Mouse (Mus musculus) neural tube, embryonic 11.5 days (tissue): Measurements from ENCODE around the gene Ube2cbp. TPM values are rescaled to one million over a fixed set of nuclear protein-coding genes. Genes with fewer than 3 reads are reported as not detected.

Source experiments
- ATAC-seq: fragments of 200-750 bp; cut with Nextera tagmentation; 2 replicates; pipeline ENCODE4 v1.8.0; 2017; ENCODE audit warnings: moderate number of reproducible peaks, mild to moderate bottlenecking, moderate TSS enrichment, moderate library complexity; ENCODE audit not compliant: insufficient read depth, low FRiP score, low TSS enrichment
- DNase-seq: peaks from one replicate; pipeline ENCODE4 v3.0.0-alpha.2; 2015; ENCODE audit warnings: low spot score
- H3K27ac ChIP-seq: fragments of 300-500 bp; sonication (generic); 2 replicates; pipeline ENCODE4 v1.5.1; 2014; ENCODE audit warnings: low read depth, mild to moderate bottlenecking, low read length
- H3K27me3 ChIP-seq: fragments of 300-500 bp; sonication (generic); 2 replicates; pipeline ENCODE4 v1.6.1; 2014; ENCODE audit warnings: mild to moderate bottlenecking, low read length, mixed read lengths; ENCODE audit not compliant: control insufficient read depth, insufficient read depth
- H3K36me3 ChIP-seq: fragments of 300-500 bp; sonication (generic); 2 replicates; pipeline ENCODE4 v1.6.1; 2014; ENCODE audit warnings: mild to moderate bottlenecking, low read length, moderate library complexity, mixed read lengths; ENCODE audit not compliant: control insufficient read depth, insufficient read depth
- H3K4me1 ChIP-seq: fragments of 300-500 bp; sonication (generic); 2 replicates; pipeline ENCODE4 v1.6.1; 2014; ENCODE audit warnings: low read length, mixed read lengths; ENCODE audit not compliant: control insufficient read depth, insufficient read depth
- H3K4me2 ChIP-seq: fragments of 300-500 bp; sonication (generic); 2 replicates; pipeline ENCODE4 v1.6.1; 2014; ENCODE audit warnings: low read depth, mild to moderate bottlenecking, moderate library complexity
- H3K4me3 ChIP-seq: fragments of 300-500 bp; sonication (generic); 2 replicates; pipeline ENCODE4 v1.5.1; 2014; ENCODE audit warnings: low read depth, low read length
- H3K9ac ChIP-seq: fragments of 300-500 bp; sonication (generic); 2 replicates; pipeline ENCODE4 v1.6.1; 2014; ENCODE audit warnings: mild to moderate bottlenecking, low read length
- H3K9me3 ChIP-seq: fragments of 300-500 bp; sonication (generic); 2 replicates; pipeline ENCODE4 v1.6.1; 2016; ENCODE audit warnings: low read length; ENCODE audit not compliant: control insufficient read depth
- WGBS: fragments of 180-500 bp; shearing (Covaris S2); extraction: QIAGEN DNeasy Blood & Tissue Kit; methylation state at CpG from one replicate; pipeline ENCODE4 v1.1.7; 2014; 5-methylcytosine and 5-hydroxymethylcytosine counted together
- polyA plus RNA-seq: library from polyadenylated mRNA; unstranded; fragments of >200 nt; fragmentation: Nextera tagmentation; extraction: Ambion mirVana; gene quantifications from 2 replicates; pipeline ENCODE4 v1.2.1, GENCODE M21; 2014

Gene Ube2cbp
- polyA plus RNA-seq, 1 experiment from 2014 or later: 8.3 TPM

- no peak for DNase-seq
- Histone ChIP-seq H3K4me1 (no peaks in the 10 kb centered on the region), H3K36me3 (no peaks in the 10 kb centered on the region), H3K9ac (no peak overlapping the region), H3K27me3 (no peaks in the 10 kb centered on the region), H3K27ac (no peak overlapping the region), H3K4me2 (no peak overlapping the region), H3K9me3 (no peaks in the 10 kb centered on the region), H3K4me3 (no peak overlapping the region)
- 89% methylated on average over 5 of the region's 5 CpGs for WGBS
- no peak for ATAC-seq
Measured at GRCm38 (mm10) chr9:86478414-86479093, 13.8 kb upstream of the Ube2cbp start.

GRCm38 (mm10) chr9:86476763-86477162, 12.0 kb upstream of the Ube2cbp start:
- Histone ChIP-seq H3K27ac (no peak overlapping the region), H3K4me3 (no peak overlapping the region), H3K36me3 (no peaks in the 10 kb centered on the region), H3K4me2 (no peak overlapping the region), H3K4me1 (no peaks in the 10 kb centered on the region), H3K9ac (no peak overlapping the region), H3K9me3 (no peaks in the 10 kb centered on the region), H3K27me3 (no peaks in the 10 kb centered on the region)
- DNase-seq: no peak
- ATAC-seq: no peak
- WGBS: 84% methylated on average over 5 of the region's 5 CpGs

- Histone ChIP-seq H3K9me3 (no peaks in the 10 kb centered on the region), H3K27ac (no peak overlapping the region), H3K27me3 (no peaks in the 10 kb centered on the region), H3K4me3 (no peak overlapping the region), H3K4me1 (no peaks in the 10 kb centered on the region), H3K4me2 (no peak overlapping the region), H3K9ac (no peak overlapping the region), H3K36me3 (no peaks in the 10 kb centered on the region)
- no peak for ATAC-seq
- DNase-seq: no peak
- WGBS: 83% methylated on average over 4 of the region's 4 CpGs
Measured at GRCm38 (mm10) chr9:86475956-86476355, 11.2 kb upstream of the Ube2cbp start.

GRCm38 (mm10) chr9:86466990-86467870, 2.5 kb upstream of the Ube2cbp start, which contains the start of gene Dop1a:
Gene Dop1a, plus strand, starts transcription at chr9:86467154.
- H3K4me3 ChIP-seq: peak within 1 kb of the TSS; percentile 81
- peak within 1 kb of the TSS; percentile 82 for H3K9ac ChIP-seq
- no peaks in the 10 kb centered on the region for H3K9me3 ChIP-seq
- no peak within 1 kb of the TSS for H3K27ac ChIP-seq
- peak within 1 kb of the TSS; percentile 89 for H3K4me2 ChIP-seq
- ATAC-seq (peak; percentile 90), DNase-seq (peak; percentile 95)
- H3K36me3 ChIP-seq: no peaks in the 10 kb centered on the region
- under 1% methylated on average over 92 of the region's 93 CpGs for WGBS
- H3K27me3 ChIP-seq: no peaks in the 10 kb centered on the region
- no peaks in the 10 kb centered on the region for H3K4me1 ChIP-seq

DNA sequence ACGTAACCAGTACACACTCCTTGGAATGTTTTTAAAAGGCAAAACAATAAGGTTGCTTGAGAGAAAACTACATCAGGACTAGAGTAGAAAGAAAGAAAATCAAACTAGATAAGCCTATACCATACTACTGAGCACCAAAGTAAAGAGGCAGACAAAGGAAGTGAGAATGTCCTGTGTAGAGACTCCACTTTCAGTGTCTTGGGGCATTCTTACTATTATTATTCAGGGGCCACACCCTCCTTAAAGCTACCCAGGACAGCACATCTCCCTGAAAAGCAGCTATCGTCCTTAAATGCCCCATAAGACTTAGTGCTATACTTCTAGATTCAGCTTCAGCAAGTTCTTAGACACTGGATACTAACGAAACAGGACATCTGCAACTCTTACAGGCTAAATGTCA, 11.1 kb downstream of the Ube2cbp start:
- Histone ChIP-seq H3K36me3 (no peaks in the 10 kb centered on the region), H3K4me1 (peaks cover 4% of the 10 kb centered on the region; the same call in 1 of the 2 replicates), H3K27ac (no peak overlapping the region), H3K27me3 (no peaks in the 10 kb centered on the region; the same call in 1 of the 2 replicates), H3K4me3 (no peak overlapping the region), H3K4me2 (no peak overlapping the region), H3K9me3 (no peaks in the 10 kb centered on the region), H3K9ac (no peak overlapping the region)
- ATAC-seq (no peak), DNase-seq (no peak)
- 86% methylated on average over 3 of the region's 3 CpGs for WGBS

GRCm38 (mm10) chr9:86451617-86452016, 13.1 kb downstream of the Ube2cbp start:
- ATAC-seq: peak; percentile 82
- DNase-seq: peak; percentile 77
- Histone ChIP-seq H3K4me1 (peaks cover 4% of the 10 kb centered on the region; the same call in 1 of the 2 replicates), H3K9ac (no peak overlapping the region), H3K27me3 (no peaks in the 10 kb centered on the region; the same call in 1 of the 2 replicates), H3K9me3 (no peaks in the 10 kb centered on the region), H3K4me3 (no peak overlapping the region), H3K4me2 (no peak overlapping the region), H3K27ac (no peak overlapping the region), H3K36me3 (no peaks in the 10 kb centered on the region)
- 2% methylated on average over 13 of the region's 13 CpGs for WGBS

GRCm38 (mm10) chr9:86451094-86451493, 13.7 kb downstream of the Ube2cbp start:
- Histone ChIP-seq H3K4me2 (no peak overlapping the region), H3K9ac (no peak overlapping the region), H3K27ac (no peak overlapping the region), H3K27me3 (no peaks in the 10 kb centered on the region; the same call in 1 of the 2 replicates), H3K9me3 (no peaks in the 10 kb centered on the region), H3K4me3 (no peak overlapping the region), H3K36me3 (no peaks in the 10 kb centered on the region), H3K4me1 (peaks cover 4% of the 10 kb centered on the region; the same call in 1 of the 2 replicates)
- 53% methylated on average over 6 of the region's 6 CpGs for WGBS
- ATAC-seq (peak; percentile 62; the same call in 1 of the 2 replicates), DNase-seq (no peak)

DNA sequence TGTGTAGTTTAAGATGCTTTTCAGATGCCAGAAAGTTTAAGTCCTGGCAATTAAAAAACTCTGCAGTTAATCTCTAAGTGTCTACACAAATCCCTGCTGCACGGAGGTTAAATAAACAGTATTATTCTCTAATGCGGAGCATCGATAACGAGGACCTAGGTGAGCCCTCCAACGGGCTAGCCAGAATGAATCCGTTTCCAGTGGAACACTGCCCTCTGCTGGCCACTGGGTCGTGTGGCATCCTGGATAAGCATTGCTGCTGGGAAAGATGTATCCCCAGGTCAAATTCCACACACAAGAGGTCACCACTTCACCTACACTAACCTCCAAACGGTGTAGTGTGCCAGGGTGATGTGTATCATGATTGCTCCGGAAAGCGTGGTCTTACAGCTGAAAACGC, 15.2 kb downstream of the Ube2cbp start:
- peak; percentile 82 for DNase-seq
- 0 out of 2 replicates have a peak, but pooled peaks have one; percentile 49 for ATAC-seq
- WGBS: 7% methylated on average over 11 of the region's 11 CpGs
- Histone ChIP-seq H3K4me2 (no peak overlapping the region), H3K36me3 (no peaks in the 10 kb centered on the region), H3K9me3 (no peaks in the 10 kb centered on the region), H3K27me3 (no peaks in the 10 kb centered on the region; the same call in 1 of the 2 replicates), H3K4me3 (no peak overlapping the region), H3K4me1 (peaks cover 4% of the 10 kb centered on the region; the same call in 1 of the 2 replicates), H3K9ac (no peak overlapping the region), H3K27ac (no peak overlapping the region)
